Mouse (Mus musculus) embryonic facial prominence, embryonic 13.5 days (tissue): ENCODE results near the gene Disc1. TPM values are rescaled to one million over a fixed set of nuclear protein-coding genes. Genes with fewer than 3 reads are reported as not detected.
A peak's percentile ranks its signal among the peaks of the same experiment; 100 is the strongest.

Source experiments
- ATAC-seq: fragments of 200-750 bp; cut with Nextera tagmentation; 2 replicates; pipeline ENCODE4 v1.8.0; 2017; ENCODE audit warnings: low read depth; ENCODE audit not compliant: insufficient number of reproducible peaks, insufficient read depth, low FRiP score, low TSS enrichment
- H3K27ac ChIP-seq: fragments of 300-500 bp; sonication (generic); 2 replicates; pipeline ENCODE4 v1.5.1; 2015; ENCODE audit warnings: moderate library complexity, mild to moderate bottlenecking, inconsistent platforms
- H3K27me3 ChIP-seq: fragments of 300-500 bp; sonication (generic); 2 replicates; pipeline ENCODE4 v1.6.1; 2015; ENCODE audit warnings: mild to moderate bottlenecking, inconsistent platforms
- H3K36me3 ChIP-seq: fragments of 300-500 bp; sonication (generic); 2 replicates; pipeline ENCODE4 v1.6.1; 2015; ENCODE audit warnings: mild to moderate bottlenecking, inconsistent platforms
- H3K4me1 ChIP-seq: fragments of 300-500 bp; sonication (generic); 2 replicates; pipeline ENCODE4 v1.6.1; 2015; ENCODE audit warnings: inconsistent platforms
- H3K4me2 ChIP-seq: fragments of 300-500 bp; sonication (generic); 2 replicates; pipeline ENCODE4 v1.6.1; 2015; ENCODE audit warnings: moderate library complexity, mild to moderate bottlenecking, inconsistent platforms
- H3K4me3 ChIP-seq: fragments of 300-500 bp; sonication (generic); 2 replicates; pipeline ENCODE4 v1.5.1; 2015; ENCODE audit warnings: mild to moderate bottlenecking, inconsistent platforms
- H3K9ac ChIP-seq: fragments of 300-500 bp; sonication (generic); 2 replicates; pipeline ENCODE4 v1.6.1; 2015; ENCODE audit warnings: mild to moderate bottlenecking, inconsistent platforms
- H3K9me3 ChIP-seq: fragments of 300-500 bp; sonication (generic); 2 replicates; pipeline ENCODE4 v1.6.1; 2016; ENCODE audit warnings: inconsistent platforms
- WGBS: fragments of 180-500 bp; shearing (Covaris S2); methylation state at CpG from one replicate; pipeline ENCODE4 v1.1.7; 2015; ENCODE audit warnings: mixed read lengths; 5-methylcytosine and 5-hydroxymethylcytosine counted together
- polyA plus RNA-seq: library from polyadenylated mRNA; unstranded; fragments of >200 nt; fragmentation: Nextera tagmentation; extraction: Ambion mirVana; gene quantifications from 2 replicates; pipeline ENCODE4 v1.2.1, GENCODE M21; 2015

The Disc1 gene
- polyA plus RNA-seq, 1 experiment from 2014 or later: 3.3 TPM

DNA sequence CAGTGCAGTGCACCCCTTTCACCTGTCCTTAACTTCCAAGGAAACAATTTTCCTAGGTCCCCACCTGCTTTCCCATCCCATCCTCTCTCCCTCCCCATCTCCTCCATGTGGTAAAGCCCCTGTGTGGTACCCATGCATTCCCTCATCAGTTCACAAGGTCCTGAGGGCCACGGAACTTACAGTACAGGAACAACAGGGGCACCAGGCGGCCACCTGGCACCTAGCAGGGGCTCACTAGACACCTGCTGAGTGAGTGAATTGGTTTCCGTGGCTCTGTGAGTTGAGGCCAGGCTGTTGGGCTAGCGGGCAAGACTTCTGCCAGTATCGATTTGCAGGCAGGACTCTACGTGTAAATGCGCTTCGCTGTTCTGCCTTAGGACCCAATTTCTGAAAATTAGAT lies 152.4 kb downstream of the Disc1 start:
- H3K9ac ChIP-seq: no peak overlapping the region
- H3K4me2 ChIP-seq: no peak overlapping the region
- H3K4me3 ChIP-seq: no peak overlapping the region
- H3K4me1 ChIP-seq: peaks cover 17% of the 10 kb centered on the region
- 45% methylated on average over 8 of the region's 8 CpGs for WGBS
- H3K36me3 ChIP-seq: no peaks in the 10 kb centered on the region
- H3K27ac ChIP-seq: no peak overlapping the region
- H3K9me3 ChIP-seq: no peaks in the 10 kb centered on the region
- H3K27me3 ChIP-seq: peaks cover 14% of the 10 kb centered on the region
- ATAC-seq: no peak

DNA sequence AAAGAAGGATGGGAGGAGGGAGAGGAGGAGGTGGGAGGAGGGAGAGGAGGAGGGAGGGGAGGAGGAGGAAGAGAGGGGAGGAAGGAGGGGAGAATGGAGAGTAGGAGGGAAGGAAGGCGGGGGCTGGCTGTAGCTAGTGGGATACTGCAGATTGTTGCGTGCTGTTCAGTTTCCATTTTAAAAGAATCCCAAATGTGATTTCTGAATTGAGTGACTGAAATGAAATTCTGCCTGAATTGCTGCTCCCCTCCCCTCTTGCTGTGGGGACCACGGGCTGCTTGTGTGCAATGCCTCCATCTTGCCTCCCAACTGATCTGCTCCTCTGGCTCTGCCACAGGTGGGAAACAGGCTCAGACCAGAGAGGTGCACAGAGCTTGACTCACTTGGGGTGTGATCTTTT lies 153.0 kb downstream of the Disc1 start:
- no peaks in the 10 kb centered on the region for H3K9me3 ChIP-seq
- H3K4me3 ChIP-seq: no peak overlapping the region
- no peak overlapping the region for H3K9ac ChIP-seq
- H3K4me2 ChIP-seq: 0 out of 2 replicates have a peak overlapping the region, but pooled peaks have one; percentile 2
- peaks cover 17% of the 10 kb centered on the region for H3K4me1 ChIP-seq
- no peaks in the 10 kb centered on the region for H3K36me3 ChIP-seq
- 40% methylated on average over 3 of the region's 3 CpGs for WGBS
- H3K27ac ChIP-seq: no peak overlapping the region
- H3K27me3 ChIP-seq: peaks cover 16% of the 10 kb centered on the region
- ATAC-seq: no peak

DNA sequence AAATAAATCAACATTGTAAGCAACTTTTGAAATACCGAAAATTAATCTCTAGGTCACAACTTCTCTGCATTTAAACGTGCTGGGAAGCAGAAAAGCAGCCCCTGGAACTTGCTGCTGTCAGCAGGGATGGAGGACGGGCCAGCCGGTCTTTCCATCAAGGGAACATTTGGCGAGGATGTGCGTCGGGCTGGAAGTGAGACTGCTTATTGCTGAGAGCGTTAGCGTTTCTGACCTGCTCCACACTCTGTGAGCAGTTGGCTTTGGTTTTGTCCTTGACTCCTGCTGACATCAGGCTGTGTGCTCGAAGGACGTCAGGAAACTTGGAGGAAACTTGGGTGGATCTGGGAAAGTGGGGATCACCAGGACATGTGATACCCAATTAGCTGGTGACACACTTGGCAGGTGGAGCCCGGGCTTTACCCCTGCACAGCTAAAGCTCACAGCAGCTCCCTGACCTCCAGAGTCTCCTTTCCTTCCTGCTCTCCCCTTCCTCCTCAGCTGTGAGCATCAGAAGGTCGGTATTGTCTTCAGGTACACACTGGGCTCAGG lies 158.7 kb downstream of the Disc1 start:
- 56% methylated on average over 13 of the region's 13 CpGs for WGBS
- no peak overlapping the region for H3K27ac ChIP-seq

DNA sequence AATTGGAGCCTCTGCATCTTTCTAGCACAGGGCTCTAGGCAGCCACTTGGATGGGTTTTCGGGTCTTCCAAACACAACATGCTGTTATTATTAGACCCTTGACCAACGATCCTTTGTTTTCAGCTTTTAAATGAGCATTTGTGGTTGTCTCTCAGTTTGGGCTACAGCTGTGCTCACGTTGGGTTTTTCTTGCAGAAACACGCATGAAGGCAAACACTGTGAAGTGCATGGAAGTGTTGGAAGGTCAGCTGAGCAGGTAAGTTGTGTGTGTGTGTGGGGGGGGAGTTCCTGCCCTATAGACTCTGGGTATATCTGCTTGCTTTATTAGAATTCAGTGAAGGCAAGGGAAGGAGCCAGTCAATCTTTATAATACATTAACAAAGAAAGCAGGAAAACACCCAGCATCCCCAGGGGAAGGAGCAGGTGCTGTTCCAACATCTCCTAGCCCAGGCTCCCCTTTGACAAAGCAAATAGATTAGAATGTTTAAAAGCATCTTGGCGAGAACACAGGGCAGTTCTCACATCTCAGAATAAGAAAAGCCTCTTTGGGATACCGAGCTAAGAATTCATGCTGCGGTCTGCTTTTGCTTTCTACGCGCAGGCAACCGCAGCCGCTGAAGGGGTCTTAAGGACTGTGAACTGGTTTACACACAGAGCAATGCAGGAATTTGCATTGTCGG lies 164.0 kb downstream of the Disc1 start:
- Histone ChIP-seq H3K27ac (peak overlapping the region; percentile 87), H3K4me2 (peak overlapping the region; percentile 43), H3K4me1 (peaks cover 44% of the 10 kb centered on the region), H3K27me3 (peaks cover 7% of the 10 kb centered on the region), H3K4me3 (0 out of 2 replicates have a peak overlapping the region, but pooled peaks have one; percentile 0), H3K9ac (no peak overlapping the region), H3K36me3 (no peaks in the 10 kb centered on the region), H3K9me3 (0 out of 2 replicates have a peak, but pooled peaks cover 3% of the 10 kb centered on the region)
- WGBS: 14% methylated on average over 12 of the region's 12 CpGs
- peak; percentile 58; the same call in 1 of the 2 replicates for ATAC-seq

More for the DNA sequence above, 158.7 kb downstream of the Disc1 start:
- no peaks in the 10 kb centered on the region for H3K36me3 ChIP-seq
- 0 out of 2 replicates have a peak, but pooled peaks cover 3% of the 10 kb centered on the region for H3K9me3 ChIP-seq
- H3K27me3 ChIP-seq: peaks cover 15% of the 10 kb centered on the region; the same call in 1 of the 2 replicates
- no peak overlapping the region for H3K4me3 ChIP-seq
- peaks cover 15% of the 10 kb centered on the region for H3K4me1 ChIP-seq
- no peak overlapping the region for H3K4me2 ChIP-seq
- no peak overlapping the region for H3K9ac ChIP-seq
- ATAC-seq: no peak

DNA sequence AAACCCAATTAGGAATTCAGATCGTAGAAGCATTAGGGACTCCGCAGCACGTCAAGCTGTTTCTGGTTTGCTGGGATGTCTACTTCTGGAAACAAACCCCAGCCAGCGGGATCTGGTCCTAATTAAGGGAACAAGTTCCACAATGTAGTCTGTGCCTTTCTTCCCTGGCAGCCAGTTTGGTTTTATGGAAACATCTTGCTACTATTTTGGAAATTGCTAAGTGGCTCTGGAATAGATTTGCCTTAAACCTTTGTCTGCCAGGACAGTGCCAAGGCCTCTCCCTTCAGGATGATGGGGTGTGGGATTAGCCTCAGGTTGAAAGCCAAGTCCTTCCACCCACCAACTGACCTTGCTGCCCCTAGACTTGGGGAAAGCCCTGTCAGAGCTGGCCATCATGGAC lies 164.7 kb downstream of the Disc1 start:
- Histone ChIP-seq H3K27ac (peak overlapping the region; percentile 93), H3K4me3 (no peak overlapping the region), H3K9me3 (0 out of 2 replicates have a peak, but pooled peaks cover 3% of the 10 kb centered on the region), H3K4me2 (peak overlapping the region; percentile 43), H3K9ac (no peak overlapping the region), H3K4me1 (peaks cover 50% of the 10 kb centered on the region), H3K36me3 (no peaks in the 10 kb centered on the region), H3K27me3 (peaks cover 7% of the 10 kb centered on the region)
- ATAC-seq: peak; percentile 76
- WGBS: 8% methylated on average over 4 of the region's 4 CpGs

DNA sequence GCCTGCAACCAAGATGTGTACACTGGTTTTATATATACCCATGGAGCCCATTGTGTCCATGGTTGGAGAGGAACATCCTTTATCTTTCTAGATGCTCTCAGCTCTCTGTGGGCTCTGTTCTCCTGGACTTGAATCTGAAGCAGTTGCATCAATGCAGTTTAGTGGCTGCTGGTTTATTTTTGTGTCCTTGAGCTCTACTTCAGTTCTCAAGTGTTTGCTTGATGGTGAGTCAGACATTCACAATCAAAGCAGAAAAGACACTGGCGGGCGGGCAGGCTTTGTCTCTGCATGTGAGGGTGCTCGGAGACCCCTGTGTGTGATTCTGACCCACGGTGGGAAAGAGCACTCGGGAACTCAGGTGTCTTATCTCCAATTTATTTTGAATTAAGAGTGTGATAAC lies 166.6 kb downstream of the Disc1 start:
- Histone ChIP-seq H3K27ac (no peak overlapping the region), H3K4me3 (no peak overlapping the region), H3K4me2 (no peak overlapping the region), H3K9ac (no peak overlapping the region), H3K9me3 (0 out of 2 replicates have a peak, but pooled peaks cover 3% of the 10 kb centered on the region), H3K36me3 (no peaks in the 10 kb centered on the region), H3K27me3 (peaks cover 7% of the 10 kb centered on the region), H3K4me1 (peaks cover 63% of the 10 kb centered on the region)
- 83% methylated on average over 5 of the region's 5 CpGs for WGBS
- ATAC-seq: no peak

DNA sequence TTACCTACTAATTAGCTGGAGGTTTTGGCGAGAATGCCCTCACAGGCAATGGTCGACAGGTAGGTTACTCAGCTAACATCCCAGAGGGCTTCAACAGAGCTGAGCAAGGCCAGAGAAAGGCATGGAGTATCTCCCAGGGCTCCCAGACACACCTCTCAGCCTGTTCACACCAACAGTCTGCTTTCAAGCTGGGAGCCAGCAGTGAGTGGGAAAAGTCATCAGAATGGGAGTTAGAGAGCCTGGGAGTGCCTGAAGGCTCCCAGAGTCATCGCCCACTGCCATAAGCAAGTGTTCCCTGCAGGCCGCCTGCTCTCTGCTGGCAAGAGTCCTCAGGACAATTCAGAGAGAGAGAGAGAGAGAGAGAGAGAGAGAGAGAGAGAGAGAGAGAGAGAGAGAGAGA lies 167.1 kb downstream of the Disc1 start:
- H3K4me3 ChIP-seq: no peak overlapping the region
- peaks cover 63% of the 10 kb centered on the region for H3K4me1 ChIP-seq
- peaks cover 7% of the 10 kb centered on the region for H3K27me3 ChIP-seq
- H3K9ac ChIP-seq: no peak overlapping the region
- no peak overlapping the region for H3K4me2 ChIP-seq
- no peaks in the 10 kb centered on the region for H3K36me3 ChIP-seq
- ATAC-seq: no peak
- no peak overlapping the region for H3K27ac ChIP-seq
- WGBS: 69% methylated on average over 4 of the region's 4 CpGs
- 0 out of 2 replicates have a peak, but pooled peaks cover 3% of the 10 kb centered on the region for H3K9me3 ChIP-seq

DNA sequence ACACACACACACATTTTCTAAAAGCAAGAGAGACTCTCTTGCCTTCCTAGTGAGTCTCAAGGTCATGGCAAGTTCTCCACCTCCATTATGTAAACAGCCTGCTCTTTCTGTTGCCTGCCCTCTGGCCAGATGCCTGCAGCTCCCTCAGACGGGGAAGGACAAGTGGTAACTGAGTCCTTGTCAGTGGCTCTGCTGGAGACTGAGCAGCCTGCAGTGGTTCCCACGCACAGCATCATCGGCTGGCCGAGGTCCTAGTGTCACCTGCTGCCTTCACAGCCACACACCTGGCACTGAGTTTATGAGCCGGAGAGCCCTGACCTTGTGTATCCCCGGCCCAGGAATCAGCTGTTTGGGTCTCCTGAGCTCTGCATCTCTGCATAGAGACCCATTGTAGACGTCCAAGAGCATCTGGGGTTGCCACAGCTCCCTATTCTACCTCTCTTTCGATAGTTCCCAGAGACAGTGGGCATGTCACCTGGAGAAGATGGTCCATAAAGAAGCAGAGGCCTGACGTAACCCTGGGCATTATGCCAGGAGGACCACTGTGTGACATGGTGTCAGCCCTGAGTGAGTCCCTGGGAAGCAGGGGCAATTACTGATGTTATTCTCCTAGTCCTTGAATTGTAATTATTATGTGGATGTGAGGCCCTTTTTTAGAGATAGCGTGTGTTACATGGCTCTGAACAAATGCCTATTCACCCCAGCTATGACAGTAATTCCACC lies 169.2 kb downstream of the Disc1 start:
- 70% methylated on average over 10 of the region's 10 CpGs for WGBS
- Histone ChIP-seq H3K4me1 (peaks cover 68% of the 10 kb centered on the region), H3K9ac (no peak overlapping the region), H3K9me3 (no peaks in the 10 kb centered on the region), H3K27me3 (peaks cover 7% of the 10 kb centered on the region), H3K4me3 (no peak overlapping the region), H3K36me3 (no peaks in the 10 kb centered on the region), H3K27ac (no peak overlapping the region), H3K4me2 (no peak overlapping the region)
- no peak for ATAC-seq

DNA sequence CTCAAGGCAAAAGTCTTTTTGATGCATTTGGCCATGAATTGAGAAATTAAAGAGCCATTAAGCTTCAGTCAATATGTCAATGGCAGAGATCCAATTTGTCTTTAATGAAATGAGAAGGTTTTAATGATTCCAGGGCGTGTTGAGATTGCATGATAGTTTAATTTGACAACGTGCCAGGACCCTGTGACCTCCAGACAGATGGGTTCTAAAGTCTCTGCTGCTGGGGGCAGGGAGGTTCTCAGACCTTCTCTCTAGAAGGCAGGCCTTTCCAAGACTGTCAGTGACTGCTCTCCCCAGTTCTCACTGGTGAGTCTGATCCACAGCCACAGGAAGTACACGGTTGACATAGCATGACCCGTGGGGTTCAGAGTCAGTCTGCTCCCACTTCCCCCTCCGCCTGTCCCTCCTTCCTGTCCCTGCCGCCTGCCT lies 170.3 kb downstream of the Disc1 start:
- Histone ChIP-seq H3K27ac (no peak overlapping the region), H3K36me3 (no peaks in the 10 kb centered on the region), H3K4me1 (peaks cover 59% of the 10 kb centered on the region), H3K9me3 (no peaks in the 10 kb centered on the region), H3K4me3 (no peak overlapping the region), H3K27me3 (peaks cover 10% of the 10 kb centered on the region), H3K4me2 (no peak overlapping the region), H3K9ac (no peak overlapping the region)
- ATAC-seq: no peak
- WGBS: 57% methylated on average over 6 of the region's 6 CpGs

DNA sequence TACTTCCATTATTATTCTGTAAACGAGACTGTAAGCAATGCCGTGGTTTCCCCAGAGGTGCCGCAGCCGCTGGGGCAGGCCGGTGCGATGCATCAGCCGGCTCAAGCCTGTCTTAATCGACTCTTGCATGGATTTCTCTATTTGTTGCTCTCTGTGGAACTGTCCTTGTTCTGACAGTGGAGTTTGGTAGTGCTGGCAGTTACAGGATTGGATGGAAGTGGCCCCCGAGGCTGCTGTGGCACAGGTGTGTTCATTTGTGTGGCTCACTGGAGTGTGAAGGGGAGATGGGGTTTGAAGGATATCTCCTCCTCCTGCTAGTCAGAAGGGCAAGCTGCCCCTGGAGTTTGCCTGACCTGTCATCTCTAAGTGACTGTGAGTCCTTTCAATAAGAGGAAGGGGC lies 171.3 kb downstream of the Disc1 start:
- no peak overlapping the region for H3K4me3 ChIP-seq
- H3K9ac ChIP-seq: no peak overlapping the region
- H3K4me1 ChIP-seq: peaks cover 49% of the 10 kb centered on the region
- H3K36me3 ChIP-seq: no peaks in the 10 kb centered on the region
- 82% methylated on average over 9 of the region's 9 CpGs for WGBS
- H3K9me3 ChIP-seq: no peaks in the 10 kb centered on the region
- ATAC-seq: no peak
- H3K27ac ChIP-seq: no peak overlapping the region
- peaks cover 10% of the 10 kb centered on the region for H3K27me3 ChIP-seq
- no peak overlapping the region for H3K4me2 ChIP-seq

DNA sequence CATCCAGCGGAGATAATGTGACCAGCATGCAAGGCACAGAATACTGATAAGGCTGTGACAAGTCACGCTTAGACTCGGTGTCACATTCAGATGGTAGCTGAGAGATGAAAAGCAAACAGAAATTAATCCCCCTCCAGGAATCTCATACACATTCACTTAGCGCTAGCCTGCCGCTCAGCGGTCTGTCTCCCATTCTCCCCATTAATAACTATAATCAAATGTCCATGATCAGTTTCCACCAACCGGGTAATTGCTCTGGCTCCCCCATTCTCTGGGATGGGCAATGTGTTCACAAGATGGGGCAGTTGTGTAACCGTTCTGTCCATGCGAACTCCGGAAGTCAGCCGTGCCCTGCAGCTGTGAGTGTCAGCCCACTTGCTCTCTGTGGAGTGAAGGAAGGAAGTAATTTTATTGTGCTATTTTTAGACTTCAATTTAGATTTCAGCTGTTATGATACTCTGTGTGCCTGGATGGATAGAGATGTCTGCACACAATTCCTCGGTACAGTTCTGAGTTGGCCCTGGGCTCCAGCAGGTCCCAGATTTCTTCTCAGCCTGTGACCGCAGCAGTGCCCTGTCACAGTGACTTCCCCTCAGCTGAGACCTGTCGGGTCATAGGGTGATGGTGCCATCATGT lies 173.1 kb downstream of the Disc1 start:
- 0 out of 2 replicates have a peak, but pooled peaks have one; percentile 29 for ATAC-seq
- Histone ChIP-seq H3K9me3 (no peaks in the 10 kb centered on the region), H3K36me3 (no peaks in the 10 kb centered on the region), H3K9ac (peak overlapping the region; percentile 44; the same call in 1 of the 2 replicates), H3K4me3 (no peak overlapping the region), H3K27me3 (peaks cover 12% of the 10 kb centered on the region), H3K27ac (no peak overlapping the region), H3K4me1 (peaks cover 42% of the 10 kb centered on the region), H3K4me2 (peak overlapping the region; percentile 1; the same call in 1 of the 2 replicates)
- WGBS: 31% methylated on average over 14 of the region's 14 CpGs
